ENCODE assay signal across 10 mouse cellular contexts in genomic region chr16:32434066-32434465, GRCm38 (mm10). TPM values are rescaled to one million over a fixed set of nuclear protein-coding genes. Genes with fewer than 3 reads are reported as not detected.
DNase-seq lines count a peak whose midpoint lies in the region; ATAC-seq lines count a peak whose summit lies in the region.
"Had no signal": no experiment of that assay in that cellular context is flagged by ENCODE, and none has a peak within 500 bp of the region (broad histone marks: within the 10 kb centered on the region; RNA-seq: fewer than 3 reads in every experiment).

No protein-coding gene starts in this region.

- H3K4me2 ChIP-seq in heart, embryonic 11.5 days, result peak overlapping the region; percentile 19
- no peak overlapping the region; the same call in 1 of the 2 replicates for H3K4me2 ChIP-seq in lung, embryonic 15.5 days

- no peak overlapping the region for H3K9ac ChIP-seq in heart, embryonic 11.5 days (ENCODE audit: low read depth, low read length)
- no peak overlapping the region for H3K9ac ChIP-seq in lung, embryonic 15.5 days

- H3K9me3 ChIP-seq in heart, embryonic 11.5 days (replicated peaks; ENCODE audit: control insufficient read depth, low read length), result no peaks in the 10 kb centered on the region
- H3K9me3 ChIP-seq in lung, embryonic 15.5 days, result no peaks in the 10 kb centered on the region
- H3K9me3 ChIP-seq in limb, embryonic 10.5 days (replicated peaks), result no peaks in the 10 kb centered on the region

- H3K27ac ChIP-seq in heart, embryonic 11.5 days (ENCODE audit: low read depth, low read length), result no peak overlapping the region
- H3K27ac ChIP-seq in lung, embryonic 15.5 days, result no peak overlapping the region
- no peak overlapping the region for H3K27ac ChIP-seq in limb, embryonic 10.5 days

- intact Hi-C loops in heart, postnatal 25 days (cut with DNase I), result loop anchor here (5.0 kb wide), 1 partner anchor 102 kb away; the partner anchor contains the start of gene Ubxn7

- no peak for ATAC-seq in heart, embryonic 11.5 days (replicated peaks; ENCODE audit: insufficient number of reproducible peaks, low FRiP score, low TSS enrichment)
- ATAC-seq in lung, embryonic 15.5 days (ENCODE audit: borderline replicate concordance, extremely low read depth, low FRiP score, low TSS enrichment), result peak; percentile 50; the same call in 1 of the 2 replicates
- ATAC-seq: Patski had no signal

- no peaks in the 10 kb centered on the region for H3K27me3 ChIP-seq in heart, embryonic 11.5 days (ENCODE audit: control insufficient read depth, insufficient read depth, low read length)
- H3K27me3 ChIP-seq in lung, embryonic 15.5 days, result no peaks in the 10 kb centered on the region
- no peaks in the 10 kb centered on the region for H3K27me3 ChIP-seq in limb, embryonic 10.5 days (ENCODE audit: low read depth, poor library complexity, severe bottlenecking)
- H3K27me3 ChIP-seq: Patski had no signal

- peaks cover 13% of the 10 kb centered on the region for H3K4me1 ChIP-seq in heart, embryonic 11.5 days (ENCODE audit: control insufficient read depth, insufficient read depth, low read length)
- peaks cover 24% of the 10 kb centered on the region for H3K4me1 ChIP-seq in lung, embryonic 15.5 days
- peaks cover 32% of the 10 kb centered on the region for H3K4me1 ChIP-seq in limb, embryonic 10.5 days

- DNase-seq in heart, adult 11 months, result peak; percentile 98
- no peak for DNase-seq in heart, postnatal 25 days (ENCODE audit: low spot score)
- DNase-seq in thymus, postnatal 10 days (ENCODE audit: low spot score in 2 of 2), result peak; percentile 71 to 74
- no peak for DNase-seq in ovary, postnatal 14 days (ENCODE audit: low spot score)
- no peak for DNase-seq in c-Kit-positive CD71-positive TER-119-positive erythroid progenitor cells, embryonic 14.5 days (ENCODE audit: low spot score)
- DNase-seq in limb, embryonic 10.5 days (ENCODE audit: low spot score), result no peak

- H3K4me3 ChIP-seq in heart, embryonic 11.5 days (ENCODE audit: low read depth, low read length), result no peak overlapping the region
- H3K4me3 ChIP-seq in lung, embryonic 15.5 days, result no peak overlapping the region
- H3K4me3 ChIP-seq in limb, embryonic 10.5 days, result no peak overlapping the region

- WGBS in heart, embryonic 11.5 days (ENCODE audit: insufficient replicate concordance), result 43% methylated on average over 6 of the region's 6 CpGs
- 19% methylated on average over 6 of the region's 6 CpGs for WGBS in lung, embryonic 15.5 days
- WGBS in limb, embryonic 10.5 days, result 60% methylated on average over 6 of the region's 6 CpGs

- H3K36me3 ChIP-seq in heart, embryonic 11.5 days (ENCODE audit: control insufficient read depth, insufficient read depth, low read length), result no peaks in the 10 kb centered on the region
- H3K36me3 ChIP-seq in lung, embryonic 15.5 days, result no peaks in the 10 kb centered on the region
- no peaks in the 10 kb centered on the region for H3K36me3 ChIP-seq in limb, embryonic 10.5 days

RNA-seq across cellular contexts. Expression of gene Pcyt1a, which starts 3.3 kb away (rescaled TPM):
- 100 to 1,000 TPM; 122 to 126 TPM for total RNA-seq in heart, postnatal 25 days (2021)
- 38.0 and 41.8 TPM in 2 replicates for polyA plus RNA-seq in heart, embryonic 11.5 days (2014; fragmentation: Nextera tagmentation; extraction: Ambion mirVana)
- 35.6 and 36.1 TPM in 2 replicates for polyA plus RNA-seq in lung, embryonic 15.5 days (2015; fragmentation: Nextera tagmentation; extraction: Ambion mirVana)
- polyA plus RNA-seq in limb, embryonic 10.5 days (2016; fragmentation: Nextera tagmentation; extraction: Ambion mirVana), result 38.6 and 41.4 TPM in 2 replicates

RNA-seq across cellular contexts. Expression of gene Tctex1d2, which starts 14.6 kb away (rescaled TPM):
- 1 to 10 TPM; 7.4 to 8.0 TPM for total RNA-seq in heart, postnatal 25 days (2021)
- 25.4 and 26.0 TPM in 2 replicates for polyA plus RNA-seq in heart, embryonic 11.5 days (2014; fragmentation: Nextera tagmentation; extraction: Ambion mirVana)
- polyA plus RNA-seq in lung, embryonic 15.5 days (2015; fragmentation: Nextera tagmentation; extraction: Ambion mirVana), result 23.3 and 25.6 TPM in 2 replicates
- polyA plus RNA-seq in limb, embryonic 10.5 days (2016; fragmentation: Nextera tagmentation; extraction: Ambion mirVana), result 31.4 and 33.2 TPM in 2 replicates

RNA-seq across cellular contexts. Expression of gene Tm4sf19, which starts 33.8 kb away (rescaled TPM):
- not detected for total RNA-seq in heart, postnatal 25 days (2021)
- polyA plus RNA-seq in heart, embryonic 11.5 days (2014; fragmentation: Nextera tagmentation; extraction: Ambion mirVana), result not detected in 2 replicates
- polyA plus RNA-seq in lung, embryonic 15.5 days (2015; fragmentation: Nextera tagmentation; extraction: Ambion mirVana), result not detected in 2 replicates
- not detected in 2 replicates for polyA plus RNA-seq in limb, embryonic 10.5 days (2016; fragmentation: Nextera tagmentation; extraction: Ambion mirVana)
- polyA plus RNA-seq: Patski; stomach, embryonic 14.5 days had no signal

RNA-seq across cellular contexts. Expression of gene Slc51a, which starts 53.6 kb away (rescaled TPM):
- under 1 TPM; 0.75 to 0.95 TPM for total RNA-seq in heart, postnatal 25 days (2021)
- polyA plus RNA-seq in heart, embryonic 11.5 days (2014; fragmentation: Nextera tagmentation; extraction: Ambion mirVana), result 3.2 and 3.8 TPM in 2 replicates
- polyA plus RNA-seq in lung, embryonic 15.5 days (2015; fragmentation: Nextera tagmentation; extraction: Ambion mirVana), result 0.08 and 0.39 TPM in 2 replicates
- polyA plus RNA-seq in limb, embryonic 10.5 days (2016; fragmentation: Nextera tagmentation; extraction: Ambion mirVana), result 0.46 and 0.50 TPM in 2 replicates

Comparison
In these comparisons a context has a peak if more than half of its experiments do, and no peak if none do; other contexts are left out.
1. DNase-seq: peak in heart, adult 11 months (single experiment) and thymus, postnatal 10 days (2 of 2); none in heart, postnatal 25 days (single experiment), ovary, postnatal 14 days (single experiment), c-Kit-positive CD71-positive TER-119-positive erythroid progenitor cells, embryonic 14.5 days (single experiment) and limb, embryonic 10.5 days (single experiment).